Mouse (Mus musculus) heart, adult 2 months (tissue): Measurements from ENCODE around the gene Fastkd5. TPM values are rescaled to one million over a fixed set of nuclear protein-coding genes. Genes with fewer than 3 reads are reported as not detected.
A peak's percentile ranks its signal among the peaks of the same experiment; 100 is the strongest.

Experiments
- DNase-seq, 2 experiments: peaks; one replicate each; pipeline ENCODE4 v3.0.0; 2021
- H3K27ac ChIP-seq: fragments of 200-600 bp; 2 replicates; pipeline ENCODE4 v1.8.1; 2022
- H3K27me3 ChIP-seq: fragments of 200-500 bp; 2 replicates; pipeline ENCODE4 v1.6.1; 2012; ENCODE audit warnings: mild to moderate bottlenecking, low read length, inconsistent platforms, mixed read lengths; ENCODE audit not compliant: control insufficient read depth, insufficient read depth
- H3K36me3 ChIP-seq: fragments of 200-500 bp; 2 replicates; pipeline ENCODE4 v1.6.1; 2012; ENCODE audit warnings: low read length, inconsistent platforms; ENCODE audit not compliant: control insufficient read depth, insufficient read depth
- H3K4me1 ChIP-seq: fragments of 200-500 bp; 2 replicates; pipeline ENCODE4 v1.6.1; 2011; ENCODE audit warnings: low read length; ENCODE audit not compliant: control insufficient read depth, insufficient read depth
- H3K4me3 ChIP-seq: fragments of 200-600 bp; 2 replicates; pipeline ENCODE4 v1.8.1; 2022
- H3K79me2 ChIP-seq: fragments of 200-500 bp; replicated peaks from 2 replicates; pipeline ENCODE4 v1.6.1; 2012; ENCODE audit warnings: mild to moderate bottlenecking, inconsistent platforms, low read length, moderate library complexity, mixed read lengths; ENCODE audit not compliant: control insufficient read depth, insufficient read depth
- H3K9ac ChIP-seq: fragments of 200-500 bp; 2 replicates; pipeline ENCODE4 v1.6.1; 2012; ENCODE audit warnings: low read depth, mild to moderate bottlenecking, control low read depth, inconsistent platforms, low read length, mixed read lengths
- CTCF ChIP-seq: fragments of 200-600 bp; IDR thresholded peaks from 2 replicates; pipeline ENCODE4 v1.8.1; 2022; ENCODE audit warnings: antibody characterized with exemption, mild to moderate bottlenecking, moderate library complexity
- EP300 ChIP-seq: fragments of 200-500 bp; IDR thresholded peaks from 2 replicates; pipeline ENCODE4 v1.6.1; 2011; ENCODE audit warnings: low read depth, low read length, control low read depth; ENCODE audit not compliant: insufficient read depth
- POLR2A ChIP-seq: fragments of 200-500 bp; IDR thresholded peaks from 2 replicates; pipeline ENCODE4 v1.6.1; 2011; ENCODE audit warnings: mild to moderate bottlenecking, low read depth, low read length, control low read depth; ENCODE audit not compliant: insufficient read depth
- WGBS: fragments of 180-500 bp; shearing (Covaris S2); methylation state at CpG from one replicate; pipeline ENCODE4 v1.1.7; 2018; 5-methylcytosine and 5-hydroxymethylcytosine counted together
- intact Hi-C: fragments of 180-260 bp; cut with DNase I; formaldehyde crosslinking; loops from one replicate; pipeline ENCODE4 v1.15.1; 2025
- polyA plus RNA-seq: library from polyadenylated mRNA; depleted of rRNA; stranded (reverse); fragments of >200 nt; gene quantifications from 2 replicates; pipeline ENCODE4 v1.2.3, GENCODE M21; 2012
- total RNA-seq, 2 experiments: library from RNA; stranded (reverse); gene quantifications; 2 replicates each; pipeline ENCODE4 v1.2.3; 2021

Fastkd5 gene
- total and polyA plus RNA-seq, 3 experiments = 2.2 to 9.0 (median 7.5) TPM

- Histone ChIP-seq H3K4me1 (no peaks in the 10 kb centered on the region; the same call in 1 of the 2 replicates), H3K27ac (peak overlapping the region; percentile 15; the same call in 1 of the 2 replicates), H3K36me3 (no peaks in the 10 kb centered on the region), H3K79me2 (no peaks in the 10 kb centered on the region), H3K4me3 (no peak overlapping the region), H3K9ac (no peak overlapping the region), H3K27me3 (no peaks in the 10 kb centered on the region)
- intact Hi-C loops = loop anchor here (5.0 kb wide), 1 partner anchor 36 kb away; the partner anchor contains the start of gene Mrps26
- TF ChIP-seq EP300 (no peak), POLR2A (no peak), CTCF (no peak)
- DNase-seq = no peak
- 39% methylated on average over 3 of the region's 3 CpGs for WGBS
These were observed 31.4 kb downstream of the Fastkd5 start for GRCm38 (mm10) chr2:130598399-130598798.

- H3K27ac ChIP-seq = no peak overlapping the region
- TF ChIP-seq CTCF = peak; percentile 84
- TF ChIP-seq EP300 = 0 out of 2 replicates have a peak, but pooled peaks have one; percentile 28
- TF ChIP-seq POLR2A = no peak
- H3K4me3 ChIP-seq = no peak overlapping the region
- intact Hi-C loops = loop anchor here (5.0 kb wide), 1 partner anchor 35 kb away; the partner anchor contains the start of gene Mrps26
- no peaks in the 10 kb centered on the region for H3K36me3 ChIP-seq
- H3K4me1 ChIP-seq = no peaks in the 10 kb centered on the region; the same call in 1 of the 2 replicates
- no peaks in the 10 kb centered on the region for H3K27me3 ChIP-seq
- 13% methylated on average over 1 of the region's 1 CpGs for WGBS
- no peak for DNase-seq
- no peaks in the 10 kb centered on the region for H3K79me2 ChIP-seq
- no peak overlapping the region for H3K9ac ChIP-seq
These were observed 32.2 kb downstream of the Fastkd5 start for GRCm38 (mm10) chr2:130597601-130598010.

- H3K27me3 ChIP-seq = no peaks in the 10 kb centered on the region
- TF ChIP-seq POLR2A = no peak
- no peaks in the 10 kb centered on the region for H3K36me3 ChIP-seq
- no peak overlapping the region for H3K27ac ChIP-seq
- no peak for DNase-seq
- 85% methylated on average over 1 of the region's 1 CpGs for whole genome bisulfite sequencing
- no peak overlapping the region for H3K4me3 ChIP-seq
- no peak overlapping the region for H3K9ac ChIP-seq
- intact Hi-C loops = loop anchor here (5.0 kb wide), 1 partner anchor 33 kb away; the partner anchor contains the start of gene Mrps26
- H3K79me2 ChIP-seq = no peaks in the 10 kb centered on the region
- H3K4me1 ChIP-seq = no peaks in the 10 kb centered on the region; the same call in 1 of the 2 replicates
These were observed 34.2 kb downstream of the Fastkd5 start for GRCm38 (mm10) chr2:130595596-130595995.

- no peak for TF ChIP-seq POLR2A
- no peak for TF ChIP-seq CTCF
- TF ChIP-seq EP300 = no peak
- intact Hi-C loops = no loop called here
- Histone ChIP-seq H3K27ac (no peak overlapping the region), H3K27me3 (no peaks in the 10 kb centered on the region), H3K9ac (no peak overlapping the region), H3K79me2 (no peaks in the 10 kb centered on the region), H3K36me3 (no peaks in the 10 kb centered on the region), H3K4me1 (peaks cover 2% of the 10 kb centered on the region; the same call in 1 of the 2 replicates), H3K4me3 (no peak overlapping the region)
- 88% methylated on average over 2 of the region's 2 CpGs for WGBS
- DNase-seq = no peak
These were observed 38.8 kb downstream of the Fastkd5 start for GRCm38 (mm10) chr2:130591016-130591415.

- no peak overlapping the region for H3K9ac ChIP-seq
These were observed 40.1 kb downstream of the Fastkd5 start for GRCm38 (mm10) chr2:130589761-130590160.

GRCm38 (mm10) chr2:130589157-130589556, 40.7 kb downstream of the Fastkd5 start:
- Histone ChIP-seq H3K4me1 (peaks cover 2% of the 10 kb centered on the region; the same call in 1 of the 2 replicates), H3K9ac (no peak overlapping the region), H3K36me3 (no peaks in the 10 kb centered on the region), H3K27me3 (no peaks in the 10 kb centered on the region), H3K4me3 (no peak overlapping the region), H3K79me2 (no peaks in the 10 kb centered on the region), H3K27ac (peak overlapping the region; percentile 54)
- DNase-seq = no peak
- TF ChIP-seq CTCF (no peak), POLR2A (no peak)
- WGBS = 71% methylated on average over 4 of the region's 4 CpGs
- intact Hi-C loops = no loop called here

More at GRCm38 (mm10) chr2:130589761-130590160, 40.1 kb downstream of the Fastkd5 start:
- H3K27me3 ChIP-seq = no peaks in the 10 kb centered on the region
- no peak for DNase-seq
- H3K79me2 ChIP-seq = no peaks in the 10 kb centered on the region
- H3K4me1 ChIP-seq = peaks cover 2% of the 10 kb centered on the region; the same call in 1 of the 2 replicates
- intact Hi-C loops = no loop called here
- peak overlapping the region; percentile 54 for H3K27ac ChIP-seq
- no peak overlapping the region for H3K4me3 ChIP-seq
- 74% methylated on average over 2 of the region's 2 CpGs for WGBS
- H3K36me3 ChIP-seq = no peaks in the 10 kb centered on the region
- no peak for TF ChIP-seq EP300
- no peak for TF ChIP-seq CTCF
- no peak for TF ChIP-seq POLR2A
